Mouse (Mus musculus) granulocyte monocyte progenitor cell, adult 5-6 weeks (primary cell): ENCODE results near the gene Itpripl2. TPM values are rescaled to one million over a fixed set of nuclear protein-coding genes. Genes with fewer than 3 reads are reported as not detected.
A peak's percentile ranks its signal among the peaks of the same experiment; 100 is the strongest.

Experiments
- ATAC-seq: replicated peaks from 2 replicates; pipeline ENCODE4 v1.8.0; 2016; ENCODE audit warnings: mild to moderate bottlenecking, moderate TSS enrichment, inconsistent platforms; ENCODE audit not compliant: poor library complexity, severe bottlenecking
- total RNA-seq, 2 experiments: library from RNA; stranded (forward) in 1 of 2; stranded (reverse) in 1 of 2; fragments of 200-712, 200-1000 nt in 1 of 2; fragments of >200 nt in 1 of 2; fragmentation: Nextera tagmentation in 1 of 2; gene quantifications; 2 replicates each; pipeline ENCODE4 v1.2.3; 2014 to 2017

The Itpripl2 gene
- total RNA-seq, 2 experiments from 2014 or later = 9.0 to 21.2 TPM

DNA sequence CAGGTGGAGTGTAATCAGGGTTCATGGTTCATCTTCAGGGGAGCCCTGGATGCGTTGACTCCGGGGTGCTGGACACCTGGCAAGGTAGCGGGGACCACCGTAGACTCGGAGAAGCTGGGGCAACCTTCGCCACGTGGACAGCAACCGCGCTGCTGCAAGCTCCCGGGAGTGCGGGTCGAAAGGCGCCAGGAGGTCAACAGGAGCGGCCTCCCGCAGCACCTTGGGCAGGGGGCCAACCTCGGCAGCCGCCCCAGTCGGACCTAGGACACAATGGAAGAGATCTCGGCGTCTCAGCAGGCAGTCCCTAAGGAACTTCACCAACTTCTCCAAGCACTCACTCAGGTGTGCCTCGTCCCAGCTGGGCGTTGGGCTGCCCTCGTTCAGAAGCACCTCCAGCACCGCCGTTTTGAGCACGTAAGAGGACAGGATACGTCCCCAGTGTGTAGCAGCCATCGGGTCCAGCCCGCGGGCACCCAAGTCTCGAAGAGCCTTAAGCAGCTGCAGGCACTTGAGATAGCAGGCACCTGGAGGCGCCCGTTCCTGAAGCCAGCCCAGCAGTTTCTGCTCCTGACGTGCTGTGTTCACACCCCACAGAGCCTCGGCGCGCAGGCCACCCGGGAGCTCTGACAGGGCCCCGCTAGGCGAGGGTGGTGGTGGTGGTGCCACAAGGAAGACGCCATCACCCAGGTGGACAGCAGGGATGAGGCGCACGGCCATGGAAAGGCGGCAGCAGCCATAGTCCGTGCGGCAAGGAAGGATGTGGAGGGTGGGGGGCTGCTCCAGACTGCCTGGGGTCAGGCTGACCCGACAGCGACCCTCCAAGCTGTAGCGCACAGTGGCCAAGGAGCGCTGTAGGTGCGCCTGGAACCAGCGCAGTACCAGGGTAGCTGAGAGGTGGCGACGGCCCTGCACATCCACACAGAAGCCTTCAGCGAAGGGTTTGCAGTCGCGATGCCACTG, 1.8 kb downstream of the Itpripl2 start:
- no peak for ATAC-seq

- no peak for ATAC-seq
These were observed 3.6 kb downstream of the Itpripl2 start for GRCm38 (mm10) chr7:118488060-118488664.

DNA sequence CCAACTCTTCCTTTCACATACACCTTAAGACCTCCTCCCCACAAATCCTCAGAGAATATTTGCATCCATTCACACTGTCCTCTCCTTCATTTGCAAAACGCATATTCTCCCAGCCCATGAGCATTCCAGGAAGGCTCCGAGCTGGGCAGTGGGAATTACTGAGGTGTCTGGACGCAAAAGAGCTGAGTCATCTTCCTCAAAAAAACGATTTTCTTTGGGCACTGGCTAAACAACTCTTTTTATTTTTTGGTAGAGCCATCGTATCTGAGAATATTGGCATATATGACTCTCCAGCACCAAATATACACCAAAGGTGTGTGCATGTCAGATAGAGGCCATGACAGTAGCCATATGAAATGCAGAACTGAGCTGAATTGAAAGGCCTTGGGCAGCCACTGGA, 4.9 kb downstream of the Itpripl2 start:
- no peak for ATAC-seq

DNA sequence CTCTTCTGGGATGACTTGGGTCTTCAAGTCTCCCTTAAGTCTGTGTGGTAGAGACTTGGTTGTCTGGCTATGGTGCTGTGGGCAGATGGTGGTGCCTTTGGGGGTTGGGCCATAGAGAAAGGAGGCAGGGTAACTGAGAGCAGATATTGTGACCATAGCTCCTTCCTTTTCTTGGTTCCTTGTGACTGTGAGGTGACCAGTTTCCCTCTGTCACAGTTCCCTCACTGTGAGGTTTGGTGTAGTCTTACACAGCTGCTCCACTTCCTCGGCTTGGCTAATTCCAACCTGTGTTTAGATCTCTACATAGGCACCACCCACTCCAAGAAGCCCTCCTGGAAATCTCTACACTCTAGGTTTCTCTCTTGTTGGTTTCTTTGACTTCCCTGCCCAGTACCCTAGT, 7.8 kb downstream of the Itpripl2 start:
- peak; percentile 52 for ATAC-seq

GRCm38 (mm10) chr7:118482001-118482400, 9.8 kb downstream of the Itpripl2 start:
- no peak for ATAC-seq

- no peak for ATAC-seq
These were observed 10.5 kb downstream of the Itpripl2 start for GRCm38 (mm10) chr7:118481047-118481810.

DNA sequence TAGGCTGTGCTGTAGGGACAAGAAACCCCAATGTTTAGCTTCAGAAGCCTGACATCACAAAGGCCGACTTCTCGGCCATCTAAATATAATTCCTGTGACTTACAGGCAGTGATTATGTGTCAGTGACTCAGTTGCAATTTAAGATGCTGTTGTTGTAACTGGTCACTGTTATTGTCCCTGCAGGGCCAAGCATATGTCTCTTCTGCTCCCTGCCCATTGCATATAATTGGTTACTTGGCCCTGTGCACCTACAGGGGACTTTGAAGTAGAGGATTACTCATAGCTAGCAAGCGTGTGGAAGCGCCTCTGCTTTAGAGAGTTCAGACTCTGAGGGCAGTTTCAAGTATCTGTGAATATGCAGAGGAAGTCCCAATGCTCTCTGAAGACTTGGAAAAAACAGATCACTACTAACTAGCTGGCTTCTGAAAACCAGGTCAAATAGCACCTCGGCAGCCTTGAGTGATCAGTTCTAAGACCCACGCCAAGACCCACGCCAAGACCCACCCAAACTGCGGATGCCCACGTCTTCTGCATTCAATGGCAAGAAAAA, 11.5 kb downstream of the Itpripl2 start:
- ATAC-seq = no peak

GRCm38 (mm10) chr7:118478835-118479312, 12.9 kb downstream of the Itpripl2 start:
- peak; percentile 64 for ATAC-seq

DNA sequence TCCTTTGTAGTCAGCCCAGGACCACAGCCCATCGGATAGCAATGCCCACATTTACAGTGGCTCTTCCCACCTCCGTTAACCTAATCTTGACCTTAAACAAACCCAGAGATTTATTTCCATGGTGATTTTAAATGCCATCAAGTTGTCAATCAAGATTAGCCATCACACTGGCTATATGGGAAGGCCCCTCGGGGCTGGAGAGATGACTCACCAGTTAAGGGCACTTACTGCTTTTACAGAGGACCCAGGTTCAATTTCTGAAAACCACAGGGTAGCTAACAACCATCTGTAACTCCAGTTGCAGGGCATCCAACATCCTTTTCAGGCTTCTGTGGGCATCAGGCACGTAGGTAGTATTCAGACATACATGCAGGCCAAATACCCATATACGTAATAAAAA, 15.3 kb downstream of the Itpripl2 start:
- ATAC-seq = no peak

DNA sequence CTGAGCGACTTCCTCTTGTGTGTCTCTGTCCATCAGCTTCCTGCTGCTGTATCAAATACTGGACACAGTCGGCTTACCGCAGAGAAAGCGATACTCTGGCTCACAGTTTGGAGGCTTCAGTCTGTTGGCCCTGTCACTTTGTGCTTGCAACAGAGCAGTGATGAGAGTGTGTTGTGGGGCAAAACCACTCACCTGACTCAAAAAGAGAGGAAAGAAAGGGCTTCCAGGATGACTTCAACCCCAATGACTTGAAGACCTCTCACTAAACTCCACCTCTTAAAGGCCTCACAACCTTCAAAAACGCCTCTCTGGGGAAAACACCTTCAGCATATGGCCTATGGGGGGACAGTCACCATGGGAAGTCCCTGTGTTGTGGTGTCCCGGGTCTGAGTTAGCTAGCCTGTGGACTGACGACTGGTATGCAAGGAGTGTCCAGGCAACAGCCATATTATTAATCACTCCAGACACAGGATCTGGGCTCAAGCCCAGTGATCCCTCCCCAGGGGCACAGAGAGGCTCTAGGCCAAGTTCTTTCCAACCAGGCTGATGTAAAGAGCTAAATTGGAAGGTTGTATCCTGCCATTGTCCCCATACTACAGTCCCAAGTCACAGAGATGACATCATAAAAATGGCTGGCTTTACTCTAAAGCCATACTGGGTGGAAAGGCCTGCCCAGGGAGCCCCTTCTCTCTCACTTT, 16.6 kb downstream of the Itpripl2 start:
- no peak for ATAC-seq

DNA sequence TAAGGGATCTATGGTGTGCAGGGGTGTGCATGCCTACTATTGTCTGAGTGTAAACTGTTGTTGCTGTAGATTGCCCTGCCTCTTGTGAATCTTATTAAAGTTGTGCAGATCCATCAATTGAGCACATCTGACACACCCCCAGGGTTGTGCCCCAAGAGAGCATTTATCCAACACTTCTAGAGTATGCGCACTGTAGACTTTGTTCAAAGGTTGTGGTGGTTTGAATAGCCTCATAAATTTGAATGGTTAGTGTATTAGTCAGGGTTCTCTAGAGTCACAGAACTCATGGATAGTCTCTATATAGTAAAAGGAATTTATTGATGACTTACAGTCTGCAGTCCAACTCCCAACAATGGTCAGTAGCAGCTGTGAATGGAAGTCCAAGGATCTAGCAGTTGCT, 18.9 kb downstream of the Itpripl2 start:
- no peak for ATAC-seq

- no peak for ATAC-seq
These were observed 23.7 kb downstream of the Itpripl2 start for GRCm38 (mm10) chr7:118468060-118468459.

DNA sequence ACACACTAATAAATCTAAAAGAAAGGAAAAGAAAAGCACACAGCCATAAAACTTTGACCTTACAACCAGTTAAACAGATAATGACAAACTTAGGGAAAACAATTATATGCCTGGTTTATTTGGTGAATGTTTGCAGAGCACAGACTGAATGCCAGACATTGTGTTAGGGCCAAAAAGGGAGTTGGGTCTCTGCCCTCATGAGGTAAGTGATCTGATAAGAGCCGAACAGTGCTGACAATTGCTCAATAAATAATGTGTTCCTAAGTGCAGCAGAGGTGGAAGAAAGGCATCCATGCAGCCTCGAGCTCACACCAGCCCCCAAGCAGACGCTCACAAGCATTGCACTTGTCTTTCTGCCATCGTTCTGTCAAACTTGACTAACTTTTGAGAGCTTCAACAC, 27.3 kb downstream of the Itpripl2 start:
- no peak for ATAC-seq

GRCm38 (mm10) chr7:118462818-118463762, 28.7 kb downstream of the Itpripl2 start:
- ATAC-seq = no peak

GRCm38 (mm10) chr7:118461400-118462136, 30.2 kb downstream of the Itpripl2 start:
- no peak for ATAC-seq

GRCm38 (mm10) chr7:118453722-118454121, 38.1 kb downstream of the Itpripl2 start:
- ATAC-seq = no peak

DNA sequence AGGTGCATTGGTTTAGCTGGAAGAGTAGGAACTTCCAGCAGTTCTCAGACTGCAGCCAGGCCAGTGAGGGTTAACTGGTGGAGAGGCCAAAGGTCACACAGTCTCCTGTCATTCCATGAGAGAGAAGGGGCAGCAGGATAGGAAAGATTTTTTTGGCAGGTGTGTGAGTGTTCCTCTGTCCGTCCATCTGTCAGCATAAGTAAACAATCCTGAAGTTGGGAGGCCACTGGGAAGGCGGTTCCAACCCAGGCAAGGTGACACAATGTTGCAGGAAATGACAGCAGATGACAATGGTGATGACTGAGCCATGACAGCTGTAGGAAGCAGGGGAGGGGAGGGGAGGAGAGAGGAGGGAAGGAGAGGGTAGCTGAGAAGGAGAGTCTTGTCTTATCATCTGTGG, 38.8 kb downstream of the Itpripl2 start:
- no peak for ATAC-seq
